25 mouse cellular contexts compared by ENCODE assay signal in the genomic region with DNA sequence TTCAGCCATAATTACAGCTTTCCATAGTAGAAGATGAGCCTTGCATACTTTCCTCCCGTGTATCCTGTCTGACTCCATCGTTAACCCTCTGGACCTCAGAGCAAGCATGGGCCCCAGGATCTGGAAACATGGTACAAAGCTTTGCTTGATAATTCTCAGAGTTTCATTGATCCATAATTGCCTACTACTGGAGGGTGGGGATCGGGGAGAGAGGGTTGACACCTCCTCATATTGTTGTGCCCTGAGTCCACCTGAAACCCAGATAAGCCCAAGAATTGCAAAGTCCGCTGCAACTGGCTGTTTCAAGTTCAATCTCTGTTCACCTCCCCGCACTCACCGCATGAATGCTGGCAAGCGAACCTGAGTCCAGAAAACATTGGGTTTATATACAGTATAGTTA.
DNase-seq lines count a peak whose midpoint lies in the region; ATAC-seq and TF ChIP-seq lines count a peak whose summit lies in the region.
"Had no signal": no experiment of that assay in that cellular context is flagged by ENCODE, and none has a peak within 500 bp of the region (broad histone marks: within the 10 kb centered on the region; RNA-seq: fewer than 3 reads in every experiment).

No protein-coding gene starts in this region.

- H3K27ac ChIP-seq in heart, embryonic 10.5 days: no peak overlapping the region
- H3K27ac ChIP-seq in limb, embryonic 12.5 days: no peak overlapping the region
- H3K27ac ChIP-seq in limb, embryonic 10.5 days: no peak overlapping the region
- H3K27ac ChIP-seq in intestine, embryonic 15.5 days: peak overlapping the region; percentile 30; the same call in 1 of the 2 replicates
- H3K27ac ChIP-seq in limb, embryonic 13.5 days: no peak overlapping the region
- H3K27ac ChIP-seq in lung, postnatal 0 days (ENCODE audit: low read length): no peak overlapping the region
- H3K27ac ChIP-seq: embryonic facial prominence, embryonic 10.5 days; embryonic facial prominence, embryonic 13.5 days; forebrain, embryonic 12.5 days; forebrain, embryonic 15.5 days; heart, embryonic 13.5 days; hindbrain, embryonic 14.5 days; hindbrain, postnatal 0 days had no signal

- no peak for TF ChIP-seq CTCF in lung, postnatal 0 days (IDR thresholded peaks at IDR 0.05)

- no peaks in the 10 kb centered on the region for H3K36me3 ChIP-seq in heart, embryonic 10.5 days
- H3K36me3 ChIP-seq in limb, embryonic 12.5 days: no peaks in the 10 kb centered on the region
- no peaks in the 10 kb centered on the region for H3K36me3 ChIP-seq in limb, embryonic 10.5 days
- no peaks in the 10 kb centered on the region for H3K36me3 ChIP-seq in intestine, embryonic 15.5 days
- no peaks in the 10 kb centered on the region for H3K36me3 ChIP-seq in limb, embryonic 13.5 days
- H3K36me3 ChIP-seq in lung, postnatal 0 days (ENCODE audit: insufficient read depth, low read length): no peaks in the 10 kb centered on the region
- H3K36me3 ChIP-seq: embryonic facial prominence, embryonic 10.5 days; embryonic facial prominence, embryonic 13.5 days; forebrain, embryonic 12.5 days; forebrain, embryonic 15.5 days; heart, embryonic 13.5 days had no signal

- H3K4me3 ChIP-seq in heart, embryonic 10.5 days: no peak overlapping the region
- H3K4me3 ChIP-seq in limb, embryonic 12.5 days (replicated peaks): no peak overlapping the region
- no peak overlapping the region for H3K4me3 ChIP-seq in limb, embryonic 10.5 days
- H3K4me3 ChIP-seq in intestine, embryonic 15.5 days (replicated peaks): no peak overlapping the region
- H3K4me3 ChIP-seq in limb, embryonic 13.5 days: no peak overlapping the region
- H3K4me3 ChIP-seq in lung, postnatal 0 days (ENCODE audit: low read depth, low read length): no peak overlapping the region
- H3K4me3 ChIP-seq: embryonic facial prominence, embryonic 13.5 days; erythroblast, embryonic 14.5 days; forebrain, embryonic 12.5 days; forebrain, embryonic 15.5 days; heart, embryonic 13.5 days had no signal

- DNase-seq in heart, adult 11 months: peak; percentile 52
- DNase-seq in heart, embryonic 10.5 days (ENCODE audit: low spot score): no peak
- DNase-seq in limb, embryonic 10.5 days (ENCODE audit: low spot score): no peak
- DNase-seq in B cell, adult 2 months: no peak
- DNase-seq in lung, postnatal 0 days (ENCODE audit: low spot score): no peak
- DNase-seq: adrenal gland, adult 2 months; adrenal gland, postnatal 14 days; cerebellum, adult 11-12 months; cerebellum, adult 8-10 months; cerebellum, postnatal 36 days; heart, adult 18-20 months; heart, postnatal 14 days; heart, postnatal 4 days had no signal

- 0 out of 2 replicates have a peak overlapping the region, but pooled peaks have one; percentile 26 for H3K4me2 ChIP-seq in limb, embryonic 12.5 days
- H3K4me2 ChIP-seq in intestine, embryonic 15.5 days (replicated peaks): peak overlapping the region; percentile 45
- 0 out of 2 replicates have a peak overlapping the region, but pooled peaks have one; percentile 16 for H3K4me2 ChIP-seq in limb, embryonic 13.5 days (replicated peaks)
- H3K4me2 ChIP-seq in lung, postnatal 0 days (replicated peaks; ENCODE audit: low read depth, low read length): no peak overlapping the region
- H3K4me2 ChIP-seq: forebrain, embryonic 15.5 days; hindbrain, embryonic 14.5 days had no signal

- H3K27me3 ChIP-seq in heart, embryonic 10.5 days (ENCODE audit: insufficient read depth, poor library complexity, severe bottlenecking): no peaks in the 10 kb centered on the region
- no peaks in the 10 kb centered on the region for H3K27me3 ChIP-seq in limb, embryonic 12.5 days
- H3K27me3 ChIP-seq in limb, embryonic 10.5 days (ENCODE audit: low read depth, poor library complexity, severe bottlenecking): no peaks in the 10 kb centered on the region
- no peaks in the 10 kb centered on the region for H3K27me3 ChIP-seq in intestine, embryonic 15.5 days (replicated peaks)
- no peaks in the 10 kb centered on the region for H3K27me3 ChIP-seq in limb, embryonic 13.5 days
- no peaks in the 10 kb centered on the region for H3K27me3 ChIP-seq in lung, postnatal 0 days (replicated peaks; ENCODE audit: insufficient read depth, low read length)
- H3K27me3 ChIP-seq: CH12.LX; embryonic facial prominence, embryonic 13.5 days; forebrain, embryonic 12.5 days; forebrain, embryonic 15.5 days; heart, embryonic 13.5 days had no signal

- no peak for TF ChIP-seq EP300 in lung, postnatal 0 days (IDR thresholded peaks at IDR 0.05)

- H3K9ac ChIP-seq in limb, embryonic 12.5 days (replicated peaks): no peak overlapping the region
- no peak overlapping the region for H3K9ac ChIP-seq in intestine, embryonic 15.5 days
- H3K9ac ChIP-seq in limb, embryonic 13.5 days: no peak overlapping the region
- no peak overlapping the region for H3K9ac ChIP-seq in lung, postnatal 0 days (replicated peaks; ENCODE audit: low read depth)
- H3K9ac ChIP-seq: embryonic facial prominence, embryonic 13.5 days; forebrain, embryonic 12.5 days; forebrain, embryonic 15.5 days; heart, embryonic 13.5 days; hindbrain, embryonic 14.5 days had no signal

- no peaks in the 10 kb centered on the region for H3K9me3 ChIP-seq in heart, embryonic 10.5 days
- H3K9me3 ChIP-seq in limb, embryonic 12.5 days: no peaks in the 10 kb centered on the region
- H3K9me3 ChIP-seq in limb, embryonic 10.5 days (replicated peaks): no peaks in the 10 kb centered on the region
- H3K9me3 ChIP-seq in intestine, embryonic 15.5 days: no peaks in the 10 kb centered on the region
- H3K9me3 ChIP-seq in limb, embryonic 13.5 days: no peaks in the 10 kb centered on the region
- H3K9me3 ChIP-seq in lung, postnatal 0 days (ENCODE audit: low read length): no peaks in the 10 kb centered on the region
- H3K9me3 ChIP-seq: embryonic facial prominence, embryonic 10.5 days; embryonic facial prominence, embryonic 13.5 days; forebrain, embryonic 12.5 days; forebrain, embryonic 15.5 days; heart, embryonic 13.5 days had no signal

- no peak for ATAC-seq in limb, embryonic 12.5 days (ENCODE audit: insufficient number of reproducible peaks, insufficient read depth, low FRiP score, low TSS enrichment, low read depth)
- ATAC-seq in intestine, embryonic 15.5 days: peak; percentile 79
- ATAC-seq in limb, embryonic 13.5 days (ENCODE audit: low FRiP score, low read depth): no peak
- ATAC-seq in lung, postnatal 0 days: no peak
- ATAC-seq: forebrain, embryonic 15.5 days had no signal

- WGBS in heart, embryonic 10.5 days: 58% methylated on average over 7 of the region's 7 CpGs
- WGBS in limb, embryonic 12.5 days: 52% methylated on average over 7 of the region's 7 CpGs
- 58% methylated on average over 7 of the region's 7 CpGs for WGBS in limb, embryonic 10.5 days
- 44% methylated on average over 7 of the region's 7 CpGs for WGBS in intestine, embryonic 15.5 days
- WGBS in limb, embryonic 13.5 days: 52% methylated on average over 7 of the region's 7 CpGs
- 60% methylated on average over 7 of the region's 7 CpGs for WGBS in lung, postnatal 0 days

- peaks cover 20% of the 10 kb centered on the region; the same call in 1 of the 2 replicates for H3K4me1 ChIP-seq in heart, embryonic 10.5 days
- H3K4me1 ChIP-seq in limb, embryonic 12.5 days (replicated peaks): peaks cover 11% of the 10 kb centered on the region
- peaks cover 29% of the 10 kb centered on the region for H3K4me1 ChIP-seq in limb, embryonic 10.5 days
- peaks cover 8% of the 10 kb centered on the region; the same call in 1 of the 2 replicates for H3K4me1 ChIP-seq in intestine, embryonic 15.5 days (replicated peaks)
- peaks cover 17% of the 10 kb centered on the region for H3K4me1 ChIP-seq in limb, embryonic 13.5 days
- no peaks in the 10 kb centered on the region for H3K4me1 ChIP-seq in lung, postnatal 0 days (ENCODE audit: insufficient read depth, low read depth, low read length)
